Mouse (Mus musculus) heart, embryonic 10.5 days (tissue): ENCODE measurements at regions not wholly inside any gene's neighbourhood (a gene's known extent, or its start where the extent isn't known, plus 50 kb on each side); places are given as distances from the start of the nearest gene placed in this dataset. TPM values are rescaled to one million over a fixed set of nuclear protein-coding genes. Genes with fewer than 3 reads are reported as not detected.

Experiments
- DNase-seq: peaks from one replicate; pipeline ENCODE4 v3.0.0-alpha.2; 2017; ENCODE audit warnings: low spot score
- H3K27ac ChIP-seq: fragments of 300-500 bp; sonication (generic); 2 replicates; pipeline ENCODE4 v1.5.1; 2016; ENCODE audit warnings: mild to moderate bottlenecking
- H3K27me3 ChIP-seq: fragments of 300-500 bp; sonication (generic); 2 replicates; pipeline ENCODE4 v1.6.1; 2016; ENCODE audit warnings: mild to moderate bottlenecking; ENCODE audit not compliant: poor library complexity, insufficient read depth, severe bottlenecking
- H3K36me3 ChIP-seq: fragments of 300-500 bp; sonication (generic); 2 replicates; pipeline ENCODE4 v1.6.1; 2016; ENCODE audit warnings: mild to moderate bottlenecking, moderate library complexity
- H3K4me1 ChIP-seq: fragments of 300-500 bp; sonication (generic); 2 replicates; pipeline ENCODE4 v1.6.1; 2016; ENCODE audit warnings: mild to moderate bottlenecking
- H3K4me3 ChIP-seq: fragments of 300-500 bp; sonication (generic); 2 replicates; pipeline ENCODE4 v1.5.1; 2016; ENCODE audit warnings: mild to moderate bottlenecking, moderate library complexity
- H3K9me3 ChIP-seq: fragments of 300-500 bp; sonication (generic); 2 replicates; pipeline ENCODE4 v1.6.1; 2016; ENCODE audit warnings: mild to moderate bottlenecking, moderate library complexity
- WGBS: fragments of 180-500 bp; shearing (Covaris S2); methylation state at CpG from one replicate; pipeline ENCODE4 v1.1.7; 2016; 5-methylcytosine and 5-hydroxymethylcytosine counted together
- microRNA-seq: library from miRNA; unstranded; fragments of <30 nt; microRNA quantifications from one replicate; pipeline ENCODE4, GENCODE M21; 2017

- peaks cover 45% of the 10 kb centered on the region for H3K9me3 ChIP-seq
- H3K4me1 ChIP-seq, result no peaks in the 10 kb centered on the region
- H3K27ac ChIP-seq, result no peak overlapping the region
- H3K36me3 ChIP-seq, result no peaks in the 10 kb centered on the region
- H3K4me3 ChIP-seq, result no peak overlapping the region
- H3K27me3 ChIP-seq, result no peaks in the 10 kb centered on the region
- no peak for DNase-seq
Measured at GRCm38 (mm10) chr3:3000199-3000598, 2750.4 kb upstream of the Gm8797 start.

DNA sequence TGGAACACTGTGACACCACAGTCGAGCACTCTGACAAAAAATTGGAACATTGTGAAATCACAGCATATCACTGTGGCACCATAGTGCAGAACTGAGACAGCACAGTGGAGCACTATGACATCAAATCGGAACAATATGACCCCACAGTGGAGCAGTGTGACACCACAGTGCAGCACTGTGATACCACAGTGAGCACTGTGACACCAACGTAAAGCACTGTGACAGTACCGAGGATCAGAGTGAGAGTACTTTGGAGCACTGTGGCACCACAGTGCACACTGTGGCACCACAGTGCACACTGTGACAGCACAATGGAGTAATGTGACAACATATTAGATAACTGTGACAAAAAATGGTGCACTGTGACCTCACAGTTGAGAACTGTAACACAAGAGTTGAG lies 2749.4 kb upstream of the Gm8797 start:
- H3K4me1 ChIP-seq, result no peaks in the 10 kb centered on the region
- H3K27ac ChIP-seq, result no peak overlapping the region
- no peak for DNase-seq
- peaks cover 55% of the 10 kb centered on the region for H3K9me3 ChIP-seq
- H3K27me3 ChIP-seq, result no peaks in the 10 kb centered on the region
- H3K4me3 ChIP-seq, result no peak overlapping the region
- H3K36me3 ChIP-seq, result no peaks in the 10 kb centered on the region
- 64% methylated on average over 4 of the region's 4 CpGs for WGBS

GRCm38 (mm10) chr3:3001639-3002038 lies 2749.0 kb upstream of the Gm8797 start:
- Histone ChIP-seq H3K9me3 (peaks cover 60% of the 10 kb centered on the region), H3K36me3 (no peaks in the 10 kb centered on the region), H3K4me1 (no peaks in the 10 kb centered on the region), H3K27ac (no peak overlapping the region), H3K4me3 (no peak overlapping the region), H3K27me3 (no peaks in the 10 kb centered on the region)
- DNase-seq, result peak; percentile 48

- H3K36me3 ChIP-seq, result no peaks in the 10 kb centered on the region
- H3K4me1 ChIP-seq, result no peaks in the 10 kb centered on the region
- 90% methylated on average over 1 of the region's 1 CpGs for WGBS
- peak; percentile 69 for DNase-seq
- no peak overlapping the region for H3K4me3 ChIP-seq
- no peak overlapping the region for H3K27ac ChIP-seq
- H3K9me3 ChIP-seq, result peaks cover 77% of the 10 kb centered on the region
- no peaks in the 10 kb centered on the region for H3K27me3 ChIP-seq
Measured at GRCm38 (mm10) chr3:3003425-3003824, 2747.2 kb upstream of the Gm8797 start.

DNA sequence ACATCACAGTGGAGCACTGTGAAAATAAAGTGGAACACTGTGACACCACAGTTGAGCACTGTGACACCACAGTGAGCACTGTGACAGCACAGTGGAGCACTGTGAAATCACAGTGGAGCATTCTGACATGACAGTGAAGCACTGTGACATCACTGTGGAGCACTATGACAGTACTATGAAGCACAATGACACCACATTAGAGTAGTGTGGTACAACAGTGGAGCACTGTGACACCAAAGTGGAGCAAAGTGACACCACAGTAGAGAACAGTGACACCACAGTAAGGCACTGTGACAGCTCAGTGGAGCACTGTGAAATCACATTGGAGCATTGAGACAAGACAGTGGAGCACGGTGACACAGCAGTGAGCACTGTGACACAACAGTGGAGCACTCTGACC lies 2739.5 kb upstream of the Gm8797 start:
- DNase-seq, result peak; percentile 58
- Histone ChIP-seq H3K27ac (no peak overlapping the region), H3K4me1 (no peaks in the 10 kb centered on the region), H3K36me3 (no peaks in the 10 kb centered on the region), H3K27me3 (no peaks in the 10 kb centered on the region), H3K9me3 (peaks cover 91% of the 10 kb centered on the region), H3K4me3 (no peak overlapping the region)
- WGBS, result 65% methylated on average over 1 of the region's 1 CpGs

GRCm38 (mm10) chr3:3012951-3013350 lies 2737.7 kb upstream of the Gm8797 start:
- DNase-seq, result peak; percentile 48
- Histone ChIP-seq H3K4me3 (no peak overlapping the region), H3K9me3 (peaks cover 83% of the 10 kb centered on the region), H3K36me3 (no peaks in the 10 kb centered on the region), H3K4me1 (no peaks in the 10 kb centered on the region), H3K27me3 (no peaks in the 10 kb centered on the region), H3K27ac (no peak overlapping the region)
- 75% methylated on average over 5 of the region's 5 CpGs for WGBS

DNA sequence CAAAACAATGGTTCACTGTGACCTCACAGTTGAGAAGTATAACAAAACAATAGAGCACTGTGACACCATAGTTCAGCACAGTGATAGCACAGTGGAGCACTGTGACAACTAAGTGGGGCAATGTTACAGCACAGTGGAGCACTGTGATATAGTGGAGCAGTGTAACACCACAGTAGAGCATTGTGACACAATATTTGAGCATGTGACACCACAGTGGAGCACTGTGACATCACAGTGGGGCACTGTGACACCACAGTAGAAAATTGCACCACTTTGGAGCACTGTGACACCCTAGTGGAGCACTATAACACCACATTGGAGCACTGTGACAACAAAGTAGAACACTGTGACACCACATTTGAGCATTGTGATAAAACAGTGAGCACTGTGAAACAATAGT lies 2735.6 kb upstream of the Gm8797 start:
- Histone ChIP-seq H3K36me3 (no peaks in the 10 kb centered on the region), H3K27ac (no peak overlapping the region), H3K4me3 (no peak overlapping the region), H3K4me1 (no peaks in the 10 kb centered on the region), H3K27me3 (no peaks in the 10 kb centered on the region), H3K9me3 (peaks cover 72% of the 10 kb centered on the region)
- DNase-seq, result no peak

GRCm38 (mm10) chr3:3016572-3016971 lies 2734.0 kb upstream of the Gm8797 start:
- H3K36me3 ChIP-seq, result no peaks in the 10 kb centered on the region
- DNase-seq, result peak; percentile 62
- H3K9me3 ChIP-seq, result peaks cover 63% of the 10 kb centered on the region
- no peaks in the 10 kb centered on the region for H3K27me3 ChIP-seq
- no peak overlapping the region for H3K27ac ChIP-seq
- WGBS, result 73% methylated on average over 1 of the region's 1 CpGs
- no peak overlapping the region for H3K4me3 ChIP-seq
- H3K4me1 ChIP-seq, result no peaks in the 10 kb centered on the region

GRCm38 (mm10) chr3:3032793-3033192 lies 2717.8 kb upstream of the Gm8797 start:
- Histone ChIP-seq H3K9me3 (peaks cover 59% of the 10 kb centered on the region), H3K27me3 (no peaks in the 10 kb centered on the region), H3K4me1 (no peaks in the 10 kb centered on the region), H3K36me3 (no peaks in the 10 kb centered on the region), H3K4me3 (no peak overlapping the region), H3K27ac (no peak overlapping the region)
- WGBS, result 86% methylated on average over 2 of the region's 2 CpGs
- DNase-seq, result peak; percentile 61

Small RNA genes lying in the stretch of these regions (microRNA-seq; reads per million reads assigned to microRNA genes)
- gene Gm27460 (not detected), gene Gm28002 (not detected)
